Mouse (Mus musculus) thymus, adult 2 months (tissue): ENCODE results near the gene Atp6v0c. TPM values are rescaled to one million over a fixed set of nuclear protein-coding genes. Genes with fewer than 3 reads are reported as not detected.

Experiments
- DNase-seq: peaks from one replicate; pipeline ENCODE4 v3.0.0; 2021
- H3K27ac ChIP-seq: fragments of 200-500 bp; 2 replicates; pipeline ENCODE4 v1.5.1; 2012; ENCODE audit warnings: low read length, control low read depth; ENCODE audit not compliant: control insufficient read depth, insufficient read depth
- H3K27me3 ChIP-seq: fragments of 200-500 bp; 2 replicates; pipeline ENCODE4 v1.6.1; 2012; ENCODE audit warnings: mild to moderate bottlenecking, low read length, moderate library complexity, mixed read lengths; ENCODE audit not compliant: control insufficient read depth, insufficient read depth
- H3K36me3 ChIP-seq: fragments of 200-500 bp; 2 replicates; pipeline ENCODE4 v1.6.1; 2012; ENCODE audit warnings: mild to moderate bottlenecking, low read length, moderate library complexity; ENCODE audit not compliant: control insufficient read depth, insufficient read depth
- H3K4me1 ChIP-seq: fragments of 200-500 bp; replicated peaks from 2 replicates; pipeline ENCODE4 v1.6.1; 2012; ENCODE audit warnings: low read length; ENCODE audit not compliant: control insufficient read depth, insufficient read depth
- H3K4me3 ChIP-seq: fragments of 200-500 bp; 2 replicates; pipeline ENCODE4 v1.5.1; 2012; ENCODE audit warnings: mild to moderate bottlenecking, low read length, control low read depth, moderate library complexity; ENCODE audit not compliant: control insufficient read depth, insufficient read depth
- CTCF ChIP-seq: fragments of 200-500 bp; IDR thresholded peaks from 2 replicates; pipeline ENCODE4 v1.5.1; 2012; ENCODE audit warnings: mild to moderate bottlenecking, control low read depth, low read length, moderate library complexity, borderline replicate concordance; ENCODE audit not compliant: control insufficient read depth, poor library complexity, insufficient read depth; ENCODE audit errors: extremely low read depth
- POLR2A ChIP-seq: fragments of 200-500 bp; IDR thresholded peaks from 2 replicates; pipeline ENCODE4 v1.6.1; 2012; ENCODE audit warnings: mild to moderate bottlenecking, low read length, control low read depth, moderate library complexity; ENCODE audit not compliant: control insufficient read depth, poor library complexity, insufficient read depth; ENCODE audit errors: extremely low read depth
- WGBS: fragments of 180-500 bp; shearing (Covaris S2); methylation state at CpG from one replicate; pipeline ENCODE4 v1.1.7; 2018; 5-methylcytosine and 5-hydroxymethylcytosine counted together
- polyA plus RNA-seq: library from polyadenylated mRNA; depleted of rRNA; stranded (reverse); fragments of >200 nt; gene quantifications from 2 replicates; pipeline ENCODE4 v1.2.3, GENCODE M21; 2012

Gene Atp6v0c
- polyA plus RNA-seq, 1 experiment: 1,122 TPM

GRCm38 (mm10) chr17:24199252-24199651 is 29.8 kb upstream of the Atp6v0c start:
- H3K27me3 ChIP-seq: no peaks in the 10 kb centered on the region
- no peaks in the 10 kb centered on the region for H3K4me1 ChIP-seq
- TF ChIP-seq CTCF (no peak), POLR2A (no peak)
- no peak overlapping the region for H3K4me3 ChIP-seq
- WGBS: 92% methylated on average over 4 of the region's 4 CpGs
- no peak overlapping the region for H3K27ac ChIP-seq
- H3K36me3 ChIP-seq: no peaks in the 10 kb centered on the region
- DNase-seq: no peak

DNA sequence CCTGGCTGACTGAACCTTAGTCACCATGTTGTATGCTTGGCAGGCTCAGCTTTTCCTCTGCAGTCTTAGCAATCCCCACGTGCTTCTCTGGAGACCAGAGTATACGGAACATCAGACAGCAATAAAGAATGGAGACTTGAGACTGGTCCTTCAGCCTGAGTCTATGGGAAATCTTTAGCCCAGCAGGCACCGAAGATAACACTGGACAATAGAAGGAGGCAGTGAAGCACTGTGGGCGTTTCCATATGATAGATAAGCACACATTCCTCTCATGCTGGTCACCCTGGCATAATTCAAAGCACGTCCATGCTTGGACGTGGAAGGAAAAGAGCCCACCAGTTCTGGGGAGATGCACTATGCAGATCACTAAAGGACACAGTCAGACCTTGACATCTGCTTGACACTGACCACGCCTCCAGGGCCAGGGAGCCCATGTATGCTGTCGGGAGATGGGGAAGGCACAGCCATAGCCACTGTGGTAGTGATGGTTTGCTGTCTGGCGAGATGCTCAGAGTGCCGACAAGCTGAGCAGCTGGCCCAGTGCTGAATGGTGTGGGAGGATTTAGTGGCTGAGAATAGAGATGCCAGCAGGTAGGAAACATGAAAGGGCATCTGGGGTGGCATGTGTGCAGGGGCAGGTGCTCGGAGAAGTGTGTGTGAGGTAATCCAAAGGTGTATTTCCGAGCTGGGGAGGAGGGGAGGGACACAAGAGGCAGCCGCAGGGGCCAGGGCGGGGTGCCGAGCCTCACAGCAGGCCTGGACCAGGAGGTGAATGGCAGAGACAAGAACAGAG is 27.7 kb upstream of the Atp6v0c start:
- Histone ChIP-seq H3K4me3 (no peak overlapping the region), H3K27me3 (no peaks in the 10 kb centered on the region), H3K36me3 (no peaks in the 10 kb centered on the region), H3K27ac (no peak overlapping the region), H3K4me1 (peaks cover 3% of the 10 kb centered on the region; the same call in 1 of the 2 replicates)
- TF ChIP-seq CTCF (no peak), POLR2A (no peak)
- no peak for DNase-seq
- 94% methylated on average over 15 of the region's 15 CpGs for WGBS

- no peak overlapping the region for H3K27ac ChIP-seq
- no peaks in the 10 kb centered on the region for H3K27me3 ChIP-seq
- 51% methylated on average over 2 of the region's 2 CpGs for WGBS
- no peak for DNase-seq
- H3K4me3 ChIP-seq: no peak overlapping the region
- peaks cover 3% of the 10 kb centered on the region; the same call in 1 of the 2 replicates for H3K4me1 ChIP-seq
- H3K36me3 ChIP-seq: no peaks in the 10 kb centered on the region
- TF ChIP-seq POLR2A (no peak), CTCF (no peak)
Observed at GRCm38 (mm10) chr17:24195349-24195748, 25.8 kb upstream of the Atp6v0c start.

- no peak overlapping the region for H3K27ac ChIP-seq
- DNase-seq: no peak
- TF ChIP-seq POLR2A (no peak), CTCF (no peak)
- no peaks in the 10 kb centered on the region for H3K36me3 ChIP-seq
- no peak overlapping the region for H3K4me3 ChIP-seq
- peaks cover 3% of the 10 kb centered on the region; the same call in 1 of the 2 replicates for H3K4me1 ChIP-seq
- 77% methylated on average over 5 of the region's 5 CpGs for WGBS
- no peaks in the 10 kb centered on the region for H3K27me3 ChIP-seq
Observed at GRCm38 (mm10) chr17:24193769-24194168, 24.3 kb upstream of the Atp6v0c start.

- TF ChIP-seq POLR2A (no peak), CTCF (no peak)
- Histone ChIP-seq H3K4me3 (no peak overlapping the region), H3K4me1 (peaks cover 3% of the 10 kb centered on the region; the same call in 1 of the 2 replicates), H3K36me3 (no peaks in the 10 kb centered on the region), H3K27me3 (no peaks in the 10 kb centered on the region), H3K27ac (no peak overlapping the region)
- DNase-seq: no peak
- WGBS: 80% methylated on average over 8 of the region's 8 CpGs
Observed at GRCm38 (mm10) chr17:24193268-24193667, 23.8 kb upstream of the Atp6v0c start.

DNA sequence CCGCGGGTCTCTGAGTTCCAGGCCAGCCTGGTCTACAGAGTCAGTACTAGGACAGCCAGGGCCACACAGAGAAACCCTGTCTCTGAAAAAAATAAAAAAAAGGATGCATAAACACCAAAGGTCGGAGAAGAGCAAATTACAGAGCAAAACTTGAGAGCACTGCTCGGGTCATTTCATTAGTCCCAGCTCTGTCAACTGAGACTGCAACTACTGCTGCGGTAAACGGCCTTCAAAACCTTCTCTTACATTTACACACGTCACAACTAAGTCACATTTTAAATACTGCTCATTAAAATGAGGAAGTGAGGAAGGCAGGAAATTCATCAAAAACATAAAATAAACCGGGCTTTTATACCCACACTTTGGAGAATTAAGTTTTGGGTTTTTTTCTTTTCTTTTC is 23.3 kb upstream of the Atp6v0c start:
- H3K27me3 ChIP-seq: no peaks in the 10 kb centered on the region
- peaks cover 3% of the 10 kb centered on the region; the same call in 1 of the 2 replicates for H3K4me1 ChIP-seq
- no peaks in the 10 kb centered on the region for H3K36me3 ChIP-seq
- TF ChIP-seq CTCF (no peak), POLR2A (no peak)
- no peak for DNase-seq
- H3K4me3 ChIP-seq: no peak overlapping the region
- 35% methylated on average over 8 of the region's 8 CpGs for WGBS
- no peak overlapping the region for H3K27ac ChIP-seq

DNA sequence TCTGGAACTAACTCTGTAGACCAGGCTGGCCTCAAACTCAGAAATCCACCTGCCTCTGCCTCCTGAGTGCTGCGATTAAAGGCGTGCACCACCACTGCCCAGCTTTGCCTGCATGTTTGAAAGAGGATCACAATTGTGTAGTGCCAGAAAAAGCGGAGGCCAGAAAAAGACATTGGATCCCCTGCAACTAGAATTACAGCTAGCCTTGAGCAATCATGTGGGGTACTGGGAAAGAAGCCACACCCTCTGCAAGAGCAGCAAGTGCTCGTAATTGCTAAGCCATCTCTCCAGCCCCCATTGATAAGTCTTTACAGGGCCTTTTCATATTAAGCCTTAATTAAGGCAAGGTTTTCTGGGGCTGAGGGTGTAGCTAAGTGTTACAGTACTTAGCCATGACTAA is 22.0 kb upstream of the Atp6v0c start:
- TF ChIP-seq CTCF (no peak), POLR2A (no peak)
- Histone ChIP-seq H3K36me3 (no peaks in the 10 kb centered on the region), H3K27ac (no peak overlapping the region), H3K27me3 (no peaks in the 10 kb centered on the region), H3K4me3 (no peak overlapping the region), H3K4me1 (peaks cover 3% of the 10 kb centered on the region; the same call in 1 of the 2 replicates)
- 92% methylated on average over 4 of the region's 4 CpGs for WGBS
- no peak for DNase-seq
